Mouse (Mus musculus) lung, postnatal 0 days (tissue): ENCODE data around the gene 9530053A07Rik.

Experiments used
- CTCF ChIP-seq: IDR thresholded peaks from 2 replicates; pipeline ENCODE4 v1.5.1; 2016; ENCODE audit warnings: antibody characterized with exemption, mild to moderate bottlenecking
- EP300 ChIP-seq: IDR thresholded peaks from 2 replicates; pipeline ENCODE4 v1.6.1; 2016; ENCODE audit warnings: antibody characterized with exemption, mild to moderate bottlenecking, control low read depth

DNA sequence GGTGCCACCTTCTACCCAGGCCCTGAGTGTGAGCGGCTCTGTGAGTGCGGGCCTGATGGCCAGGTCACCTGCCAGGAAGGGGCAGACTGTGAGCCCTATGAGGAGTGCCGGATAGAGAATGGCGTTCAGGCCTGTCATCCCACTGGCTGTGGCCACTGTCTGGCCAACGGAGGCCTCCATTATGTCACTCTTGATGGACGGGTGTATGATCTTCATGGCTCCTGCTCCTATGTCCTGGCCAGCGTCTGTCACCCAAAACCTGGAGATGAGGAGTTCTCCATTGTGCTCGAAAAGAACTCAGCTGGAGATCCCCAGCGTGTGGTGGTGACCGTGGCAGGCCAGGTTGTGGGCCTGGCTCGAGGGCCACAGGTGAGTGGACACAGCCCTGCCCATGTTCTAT, 23.0 kb upstream of the 9530053A07Rik start:
- TF ChIP-seq EP300 = no peak
- no peak for TF ChIP-seq CTCF
